Mouse (Mus musculus): ENCODE results near the gene Lactb. TPM values are rescaled to one million over a fixed set of nuclear protein-coding genes. Genes with fewer than 3 reads are reported as not detected.

Gene Lactb
- polyA plus RNA-seq (2017; shearing (Covaris generic)) = 3.5 TPM

GRCm38 (mm10) chr9:66975239-66975645, at the start of gene Lactb:
Lactb (minus strand) TSS chr9:66975484.

GRCm38 (mm10) chr9:66945647-66946641, 29.3 kb downstream of the Lactb start, which contains the start of gene Rps27l:
Rps27l (plus strand) TSS chr9:66946086.

GRCm38 (mm10) chr9:66919382-66919971, 55.8 kb downstream of the Lactb start, which contains the start of gene Rab8b:
Rab8b (minus strand) TSS chr9:66919687.

Other genes starting within 250 kb of the Lactb start
- 2.5 TPM for gene Aph1b, start 180.0 kb downstream of the Lactb start, polyA plus RNA-seq (2017; shearing (Covaris generic))
- not detected for gene Gm10647, start 178.4 kb downstream of the Lactb start, polyA plus RNA-seq (2017; shearing (Covaris generic))
- gene Aph1c, start 140.8 kb downstream of the Lactb start, polyA plus RNA-seq (2017; shearing (Covaris generic)) = 0.67 TPM
- gene Rab8b, start 55.8 kb downstream of the Lactb start, polyA plus RNA-seq (2017; shearing (Covaris generic)) = 202 TPM
- 215 TPM for gene Rps27l, start 29.4 kb downstream of the Lactb start, polyA plus RNA-seq (2017; shearing (Covaris generic))
- gene Tpm1, start 73.9 kb upstream of the Lactb start, polyA plus RNA-seq (2017; shearing (Covaris generic)) = 34.8 TPM